Mouse (Mus musculus) c-Kit-positive CD71-negative TER-119-negative erythroid progenitor cells, embryonic 14.5 days (primary cell): ENCODE measurements around the gene Dlgap5.

Experiments
- DNase-seq: peaks from one replicate; pipeline ENCODE4 v3.0.0-alpha.2; 2013; ENCODE audit warnings: low read depth

Dlgap5 gene

DNA sequence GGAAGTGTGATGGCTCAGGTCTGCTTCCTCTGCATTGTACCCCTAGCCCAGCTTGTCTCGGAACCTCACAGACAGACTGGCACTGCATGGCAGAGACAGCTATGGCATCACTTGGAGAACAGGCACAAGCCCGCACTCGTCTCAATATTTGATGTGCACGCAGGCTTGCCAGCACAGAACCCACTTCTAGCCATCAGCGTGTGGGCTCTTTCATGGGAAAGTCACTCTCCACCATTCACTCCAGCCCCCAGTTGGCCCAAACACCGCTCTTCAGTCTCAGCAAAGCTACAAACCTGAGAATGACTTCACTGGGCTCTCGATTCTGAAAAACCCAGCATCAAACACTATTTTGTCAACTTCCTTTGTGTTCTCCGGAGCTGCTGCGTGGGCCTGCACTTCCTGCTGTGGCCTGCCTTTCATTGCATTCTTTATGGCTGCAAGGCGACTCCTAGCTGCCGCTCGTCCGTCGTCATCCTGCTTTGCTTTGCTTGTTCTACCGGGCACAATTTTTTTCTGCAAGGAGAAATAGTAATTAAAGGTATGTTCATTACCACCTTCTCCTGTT, 22.7 kb downstream of the Dlgap5 start:
- peak; percentile 50 for DNase-seq

DNA sequence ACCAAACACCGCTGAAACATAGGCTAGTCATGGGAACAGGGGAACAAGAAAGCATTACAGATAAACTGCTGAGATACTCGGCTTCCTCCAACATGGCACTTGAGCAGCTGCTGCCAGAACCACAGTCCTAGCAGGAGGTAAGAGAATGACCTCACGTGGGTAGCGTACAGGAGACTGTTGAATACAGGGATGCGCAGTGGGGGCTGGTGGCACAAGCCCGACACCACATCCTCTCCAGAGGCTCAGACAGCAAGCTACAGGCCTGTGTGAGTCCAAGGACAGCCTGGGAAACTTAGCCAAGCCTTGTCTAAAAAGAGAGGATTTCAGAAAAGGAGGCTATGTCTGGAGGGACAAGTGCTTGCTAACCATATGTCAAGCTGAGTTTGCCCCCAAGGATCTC, 23.2 kb downstream of the Dlgap5 start:
- DNase-seq: no peak

GRCm38 (mm10) chr14:47393354-47394094, 24.7 kb downstream of the Dlgap5 start:
- no peak for DNase-seq

DNA sequence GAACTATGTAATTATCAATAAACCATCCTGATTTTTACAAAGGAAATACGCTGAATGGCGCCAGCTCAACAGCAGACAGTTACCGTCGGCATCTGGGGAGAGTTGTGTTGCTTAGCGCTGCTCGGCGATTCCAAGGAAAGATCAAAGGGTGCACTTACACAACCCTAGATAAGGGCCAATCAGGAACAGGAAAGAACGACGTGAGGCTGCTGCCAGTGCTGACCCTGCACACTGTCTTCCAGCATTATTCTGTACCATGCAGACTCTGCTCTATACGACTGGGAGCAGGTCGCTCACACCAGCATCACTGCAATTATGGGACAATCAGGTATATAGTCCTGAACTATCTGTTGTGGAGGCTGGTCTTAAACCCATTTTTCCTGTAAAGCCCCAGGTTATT, 32.1 kb downstream of the Dlgap5 start:
- DNase-seq: no peak

- no peak for DNase-seq
Observed at GRCm38 (mm10) chr14:47384653-47385052, 33.6 kb downstream of the Dlgap5 start.

GRCm38 (mm10) chr14:47383911-47384310, 34.3 kb downstream of the Dlgap5 start:
- no peak for DNase-seq

DNA sequence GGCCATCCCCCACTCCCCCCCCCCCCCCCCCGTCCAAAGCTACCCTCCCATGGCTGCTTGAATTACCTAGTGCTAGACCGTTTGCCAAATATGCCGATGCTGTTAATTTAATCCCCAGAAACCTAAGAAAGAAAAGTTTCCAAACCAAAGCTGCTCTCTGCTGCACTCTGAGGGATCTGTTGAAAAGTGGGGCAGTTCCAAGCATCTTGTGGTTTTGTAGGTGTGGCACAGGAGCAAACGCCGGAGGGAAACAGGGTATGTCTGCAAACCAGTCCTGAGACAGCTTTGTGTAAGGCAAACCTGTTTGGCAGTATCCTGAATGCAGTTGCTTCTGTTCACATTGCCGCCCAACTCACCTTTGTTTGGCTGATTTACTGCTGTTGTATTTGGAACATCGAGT, 39.9 kb downstream of the Dlgap5 start:
- DNase-seq: no peak

GRCm38 (mm10) chr14:47376526-47376925, 41.7 kb downstream of the Dlgap5 start:
- DNase-seq: no peak

DNA sequence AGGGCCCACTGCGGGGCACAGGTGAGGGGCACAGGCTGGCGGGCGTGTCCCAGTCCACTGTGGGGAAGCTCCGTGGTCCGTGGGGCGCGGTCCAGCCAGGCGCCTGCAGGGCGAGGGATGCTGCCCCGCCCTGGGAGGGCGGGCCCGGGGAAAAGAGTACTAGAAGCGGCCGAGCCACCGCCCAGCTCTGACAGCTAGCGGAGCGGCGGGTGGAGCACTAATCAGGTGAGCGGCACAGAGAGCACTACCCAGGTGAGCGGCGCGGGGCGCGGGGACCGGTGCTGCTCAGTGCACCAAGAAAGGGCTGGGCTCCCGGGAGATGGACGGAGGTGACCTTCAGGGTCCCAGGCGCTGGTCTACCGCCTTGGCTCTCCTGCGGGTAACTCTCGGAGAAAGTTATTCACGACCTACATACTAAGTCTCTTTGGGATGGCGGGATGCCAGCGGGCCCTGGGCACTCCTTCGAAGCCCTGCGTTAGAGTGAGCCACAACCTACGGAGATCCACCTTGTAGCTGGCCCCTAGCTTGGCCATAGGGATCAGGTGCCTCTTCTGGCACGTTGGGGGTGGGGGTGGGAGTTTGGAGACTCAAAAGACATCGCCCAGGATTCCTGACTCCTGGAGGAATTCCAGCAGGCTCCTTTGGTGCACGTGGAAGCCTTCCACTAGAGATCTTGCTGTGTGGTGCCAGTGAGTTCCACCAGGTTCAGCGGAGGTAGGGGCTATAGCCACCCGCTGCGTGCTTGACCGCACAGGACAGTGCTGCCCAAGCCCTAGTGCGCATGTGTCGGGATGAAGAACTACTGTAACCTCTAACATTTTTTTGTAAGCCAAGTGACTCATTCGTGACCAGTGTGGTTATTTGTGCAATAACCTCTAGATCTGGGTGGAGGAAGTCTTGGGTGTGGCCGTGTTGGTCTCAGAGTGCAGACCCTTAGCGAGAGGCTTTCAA, 44.2 kb downstream of the Dlgap5 start:
- DNase-seq: peak; percentile 69

- no peak for DNase-seq
Observed at GRCm38 (mm10) chr14:47371689-47372088, 46.5 kb downstream of the Dlgap5 start.

DNA sequence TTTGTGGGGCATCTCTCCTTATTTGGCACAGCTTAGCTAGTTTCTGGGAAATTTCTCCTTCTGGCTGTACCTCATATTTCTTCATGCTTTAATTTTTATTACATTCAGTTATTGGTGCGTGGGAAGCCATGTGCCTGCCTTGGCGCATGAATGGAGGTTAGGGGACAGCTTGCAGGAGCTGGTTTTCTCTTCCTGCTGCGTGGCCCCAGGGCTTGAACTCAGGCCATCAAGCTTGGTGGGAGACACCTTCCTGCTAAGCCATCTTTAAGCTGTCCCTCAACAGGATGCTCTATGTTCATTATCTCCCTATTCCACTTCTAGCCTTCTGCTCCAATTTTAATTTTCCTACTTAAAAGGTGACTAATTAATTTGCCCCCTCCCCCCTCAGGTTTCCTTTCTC, 47.4 kb downstream of the Dlgap5 start:
- DNase-seq: no peak

- DNase-seq: no peak
Observed at GRCm38 (mm10) chr14:47369741-47370140, 48.5 kb downstream of the Dlgap5 start.

DNA sequence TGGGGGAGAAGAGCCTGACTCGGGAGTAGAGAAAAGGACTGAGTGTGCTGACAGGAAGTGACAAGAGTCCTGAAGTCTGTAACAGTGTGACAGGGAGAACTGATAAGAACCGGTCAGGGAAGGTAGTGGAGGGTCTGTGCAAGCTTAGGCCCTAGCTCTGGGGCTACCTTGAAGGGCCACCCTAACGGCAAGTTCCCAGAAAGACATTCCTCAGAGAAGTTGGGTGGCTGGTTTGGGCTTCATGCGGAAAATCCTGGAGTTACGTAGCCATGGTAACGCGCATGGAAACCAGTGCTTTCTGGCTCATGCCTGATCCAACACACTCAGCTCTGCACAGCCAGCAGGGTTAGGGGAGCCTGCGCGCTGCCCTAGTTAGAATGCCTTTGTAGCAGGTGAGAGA, 50.7 kb downstream of the Dlgap5 start, which contains the start of gene Lgals3:
TSS of gene Lgals3 (plus strand) at position 291 of the 400 bp plus-strand sequence.
- no peak for DNase-seq

- no peak for DNase-seq
Observed at GRCm38 (mm10) chr14:47366881-47367321, 51.3 kb downstream of the Dlgap5 start.

GRCm38 (mm10) chr14:47364742-47365449, 53.3 kb downstream of the Dlgap5 start:
- DNase-seq: peak; percentile 50

- DNase-seq: no peak
Observed at GRCm38 (mm10) chr14:47361899-47362298, 56.3 kb downstream of the Dlgap5 start.

DNA sequence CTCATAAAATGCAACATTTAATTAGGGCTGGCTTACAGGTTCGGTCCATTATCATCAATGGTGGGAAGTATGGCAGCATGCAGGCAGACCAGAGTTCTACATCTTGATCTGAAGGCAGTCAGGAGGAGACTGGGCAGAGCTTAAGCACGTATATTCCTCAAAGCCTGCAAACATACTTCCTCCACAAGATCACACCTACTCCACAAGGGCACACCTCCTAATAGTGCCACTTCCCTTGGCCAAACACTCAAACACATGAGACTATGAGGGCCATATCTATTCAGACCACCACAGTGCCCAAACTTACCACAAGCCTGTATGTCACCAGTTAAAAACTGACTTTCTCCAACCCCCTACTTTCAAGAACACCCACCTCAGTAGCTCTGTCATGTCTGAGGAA, 56.8 kb downstream of the Dlgap5 start:
- DNase-seq: no peak

DNA sequence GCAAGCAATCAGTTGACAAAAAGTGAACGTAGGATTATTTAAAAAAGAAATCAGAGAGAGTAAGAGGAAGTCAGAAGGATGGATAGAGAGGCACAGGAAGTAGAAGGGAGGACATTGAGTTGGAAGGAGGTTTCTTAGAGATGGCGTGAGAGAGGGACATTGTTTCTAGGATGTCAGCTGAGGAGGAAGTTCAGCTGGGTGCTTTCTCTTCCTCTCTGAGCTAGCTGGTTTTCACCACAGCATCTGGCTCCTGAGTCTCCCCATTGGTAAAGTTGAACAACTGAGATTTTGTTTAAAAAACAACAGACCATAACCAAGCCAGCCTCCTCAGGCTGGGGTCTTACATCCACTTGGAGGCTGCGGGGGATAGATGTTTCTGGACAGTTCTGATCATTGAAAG, 58.6 kb downstream of the Dlgap5 start:
- no peak for DNase-seq

DNA sequence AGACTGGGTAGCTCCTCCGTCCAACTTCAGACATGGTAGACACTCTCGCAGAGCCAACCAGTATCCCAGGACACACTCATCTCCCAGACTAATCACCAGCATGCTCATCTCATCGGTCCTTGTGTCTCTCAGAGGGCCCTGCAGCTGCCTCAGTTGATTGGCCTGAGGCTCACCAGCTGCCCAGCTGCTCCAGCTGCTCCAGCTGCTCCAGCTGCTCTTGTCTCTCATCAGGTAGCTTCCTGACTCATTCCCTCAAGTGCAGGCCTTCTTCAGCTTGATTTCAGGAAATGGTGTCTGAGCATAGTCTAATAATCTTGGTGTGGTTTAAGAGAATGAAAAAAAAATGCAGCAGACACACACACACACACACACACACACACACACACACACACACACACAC, 61.6 kb downstream of the Dlgap5 start:
- no peak for DNase-seq

GRCm38 (mm10) chr14:47354948-47355347, 63.3 kb downstream of the Dlgap5 start:
- DNase-seq: no peak

GRCm38 (mm10) chr14:47354111-47354577, 64.1 kb downstream of the Dlgap5 start:
- no peak for DNase-seq

DNA sequence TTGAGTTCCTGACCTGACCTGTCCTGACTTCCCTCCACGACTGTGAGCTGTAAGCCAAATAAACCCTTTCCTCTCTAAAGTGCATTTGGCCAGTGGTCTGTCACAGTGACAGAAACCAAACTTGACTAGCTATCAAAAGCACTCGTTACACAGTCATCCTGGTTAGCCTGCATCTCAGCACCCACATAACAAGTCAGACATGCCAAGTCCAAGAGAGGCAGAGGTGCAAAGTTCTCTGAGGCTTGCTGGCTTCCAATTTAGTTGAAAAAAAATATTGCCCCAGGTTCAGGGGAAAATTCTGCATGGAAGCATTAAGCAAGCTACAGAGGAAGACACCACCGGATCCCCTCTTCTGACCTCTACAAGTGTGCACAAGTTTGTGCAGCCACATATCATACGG, 65.0 kb downstream of the Dlgap5 start:
- DNase-seq: no peak
